Mouse (Mus musculus) cerebellum, postnatal 25 days (tissue): ENCODE measurements around the gene Odf3b.

ENCODE experiments used
- DNase-seq, 2 experiments: peaks; one replicate each; pipeline ENCODE4 v3.0.0; 2021; ENCODE audit warnings: mixed read lengths in 2 of 2

Gene Odf3b

GRCm38 (mm10) chr15:89378831-89379401 is at the start of gene Odf3b:
Odf3b (minus strand) TSS chr15:89379282.
- DNase-seq: peak; percentile 91

- DNase-seq: no peak
Measured at GRCm38 (mm10) chr15:89428136-89428790, 49.2 kb upstream of the Odf3b start.

- no peak for DNase-seq
Measured at GRCm38 (mm10) chr15:89426716-89427115, 47.6 kb upstream of the Odf3b start.

- DNase-seq: no peak
Measured at GRCm38 (mm10) chr15:89425711-89426121, 46.6 kb upstream of the Odf3b start, which contains the start of gene Cpt1b. Cpt1b (minus strand) TSS chr15:89425863.

- no peak for DNase-seq
Measured at GRCm38 (mm10) chr15:89424621-89425020, 45.5 kb upstream of the Odf3b start.

- DNase-seq: peak; percentile 46 to 54
Measured at GRCm38 (mm10) chr15:89421938-89422337, 42.9 kb upstream of the Odf3b start.

GRCm38 (mm10) chr15:89415282-89415681 is 36.2 kb upstream of the Odf3b start:
- peak; percentile 58 to 59 for DNase-seq

GRCm38 (mm10) chr15:89410118-89410517 is 31.0 kb upstream of the Odf3b start, which contains the start of gene Syce3:
Syce3 (minus strand) TSS chr15:89410503.
- DNase-seq: peak in 1 of 2 experiments; percentile 24

GRCm38 (mm10) chr15:89406691-89407090 is 27.6 kb upstream of the Odf3b start:
- DNase-seq: no peak

- no peak for DNase-seq
Measured at GRCm38 (mm10) chr15:89404831-89405623, 25.9 kb upstream of the Odf3b start.

- DNase-seq: no peak
Measured at GRCm38 (mm10) chr15:89402471-89402870, 23.4 kb upstream of the Odf3b start.

- no peak for DNase-seq
Measured at GRCm38 (mm10) chr15:89399716-89400115, 20.6 kb upstream of the Odf3b start.

GRCm38 (mm10) chr15:89398146-89398545 is 19.1 kb upstream of the Odf3b start:
- no peak for DNase-seq

- no peak for DNase-seq
Measured at GRCm38 (mm10) chr15:89396883-89397282, 17.8 kb upstream of the Odf3b start.

GRCm38 (mm10) chr15:89390081-89390480 is 11.0 kb upstream of the Odf3b start:
- DNase-seq: peak; percentile 71 to 75

- DNase-seq: peak in 1 of 2 experiments; percentile 16
Measured at GRCm38 (mm10) chr15:89387127-89387526, 8.0 kb upstream of the Odf3b start.

- DNase-seq: no peak
Measured at GRCm38 (mm10) chr15:89384617-89385016, 5.5 kb upstream of the Odf3b start, which contains the start of gene Klhdc7b. Klhdc7b (plus strand) TSS chr15:89384917.

GRCm38 (mm10) chr15:89379429-89379828 is 347 bp upstream of the Odf3b start:
- DNase-seq: peak; percentile 75 to 81

- DNase-seq: peak in 1 of 2 experiments; percentile 63
Measured at GRCm38 (mm10) chr15:89377938-89378828, 899 bp downstream of the Odf3b start.

- peak in 1 of 2 experiments; percentile 33 for DNase-seq
Measured at GRCm38 (mm10) chr15:89377362-89377761, 1.7 kb downstream of the Odf3b start.

GRCm38 (mm10) chr15:89376957-89377356 is 2.1 kb downstream of the Odf3b start, which contains the start of gene Tymp:
Tymp (minus strand) TSS chr15:89377039.
- DNase-seq: peak in 1 of 2 experiments; percentile 31

GRCm38 (mm10) chr15:89376040-89376439 is 3.0 kb downstream of the Odf3b start:
- DNase-seq: peak in 1 of 2 experiments; percentile 28
